Mouse (Mus musculus): ENCODE data around the gene Btn1a1. TPM values are rescaled to one million over a fixed set of nuclear protein-coding genes. Genes with fewer than 3 reads are reported as not detected.

Btn1a1 gene
- polyA plus RNA-seq, 1 experiment, result 0.12 TPM

GRCm38 (mm10) chr13:23500424-23501200 is 34.9 kb upstream of the Btn1a1 start:
- TF ChIP-seq CTCF (IDR thresholded peaks at IDR 0.05; ENCODE audit: borderline replicate concordance, extremely low read depth, insufficient read depth, insufficient read length) (no peak), POLR2A (IDR thresholded peaks at IDR 0.05; ENCODE audit: borderline replicate concordance, extremely low read depth, insufficient read depth, insufficient read length, poor library complexity, severe bottlenecking) (no peak)

GRCm38 (mm10) chr13:23499943-23500342 is 34.2 kb upstream of the Btn1a1 start:
- DNase-seq (ENCODE audit: low read depth), result no peak
- no peak for TF ChIP-seq POLR2A (IDR thresholded peaks at IDR 0.05; ENCODE audit: borderline replicate concordance, extremely low read depth, insufficient read depth, insufficient read length, poor library complexity, severe bottlenecking)
- TF ChIP-seq CTCF (IDR thresholded peaks at IDR 0.05; ENCODE audit: borderline replicate concordance, extremely low read depth, insufficient read depth, insufficient read length), result no peak

More at GRCm38 (mm10) chr13:23500424-23501200, 34.9 kb upstream of the Btn1a1 start:
- DNase-seq (ENCODE audit: low read depth), result peak; percentile 78

- peak; percentile 68 for DNase-seq (ENCODE audit: low read depth)
- TF ChIP-seq POLR2A (IDR thresholded peaks at IDR 0.05; ENCODE audit: borderline replicate concordance, extremely low read depth, insufficient read depth, insufficient read length, poor library complexity, severe bottlenecking) (no peak), CTCF (IDR thresholded peaks at IDR 0.05; ENCODE audit: borderline replicate concordance, extremely low read depth, insufficient read depth, insufficient read length) (no peak)
These were observed 33.0 kb upstream of the Btn1a1 start for GRCm38 (mm10) chr13:23498653-23499052.

GRCm38 (mm10) chr13:23497656-23498321 is 32.1 kb upstream of the Btn1a1 start:
- DNase-seq (ENCODE audit: low read depth), result peak; percentile 41
- no peak for TF ChIP-seq CTCF (IDR thresholded peaks at IDR 0.05; ENCODE audit: borderline replicate concordance, extremely low read depth, insufficient read depth, insufficient read length)
- no peak for TF ChIP-seq POLR2A (IDR thresholded peaks at IDR 0.05; ENCODE audit: borderline replicate concordance, extremely low read depth, insufficient read depth, insufficient read length, poor library complexity, severe bottlenecking)

GRCm38 (mm10) chr13:23495526-23495925 is 29.8 kb upstream of the Btn1a1 start:
- no peak for DNase-seq (ENCODE audit: low read depth)
- TF ChIP-seq POLR2A (IDR thresholded peaks at IDR 0.05; ENCODE audit: borderline replicate concordance, extremely low read depth, insufficient read depth, insufficient read length, poor library complexity, severe bottlenecking) (no peak), CTCF (IDR thresholded peaks at IDR 0.05; ENCODE audit: borderline replicate concordance, extremely low read depth, insufficient read depth, insufficient read length) (no peak)

GRCm38 (mm10) chr13:23491990-23492389 is 26.3 kb upstream of the Btn1a1 start:
- TF ChIP-seq POLR2A (IDR thresholded peaks at IDR 0.05; ENCODE audit: borderline replicate concordance, extremely low read depth, insufficient read depth, insufficient read length, poor library complexity, severe bottlenecking) (no peak), CTCF (IDR thresholded peaks at IDR 0.05; ENCODE audit: borderline replicate concordance, extremely low read depth, insufficient read depth, insufficient read length) (no peak)
- DNase-seq (ENCODE audit: low read depth), result peak; percentile 85

GRCm38 (mm10) chr13:23491263-23491662 is 25.6 kb upstream of the Btn1a1 start:
- no peak for DNase-seq (ENCODE audit: low read depth)
- no peak for TF ChIP-seq CTCF (IDR thresholded peaks at IDR 0.05; ENCODE audit: borderline replicate concordance, extremely low read depth, insufficient read depth, insufficient read length)
- no peak for TF ChIP-seq POLR2A (IDR thresholded peaks at IDR 0.05; ENCODE audit: borderline replicate concordance, extremely low read depth, insufficient read depth, insufficient read length, poor library complexity, severe bottlenecking)

- no peak for DNase-seq (ENCODE audit: low read depth)
- TF ChIP-seq POLR2A (IDR thresholded peaks at IDR 0.05; ENCODE audit: borderline replicate concordance, extremely low read depth, insufficient read depth, insufficient read length, poor library complexity, severe bottlenecking) (no peak), CTCF (IDR thresholded peaks at IDR 0.05; ENCODE audit: borderline replicate concordance, extremely low read depth, insufficient read depth, insufficient read length) (no peak)
These were observed 25.2 kb upstream of the Btn1a1 start for GRCm38 (mm10) chr13:23490863-23491262.

- DNase-seq (ENCODE audit: low read depth), result peak; percentile 95
- TF ChIP-seq POLR2A (IDR thresholded peaks at IDR 0.05; ENCODE audit: borderline replicate concordance, extremely low read depth, insufficient read depth, insufficient read length, poor library complexity, severe bottlenecking) (no peak), CTCF (IDR thresholded peaks at IDR 0.05; ENCODE audit: borderline replicate concordance, extremely low read depth, insufficient read depth, insufficient read length) (no peak)
These were observed 23.0 kb upstream of the Btn1a1 start, which contains the start of gene Btn2a2 for GRCm38 (mm10) chr13:23488400-23489322. Btn2a2 (minus strand) TSS chr13:23488857.

GRCm38 (mm10) chr13:23485271-23485670 is 19.6 kb upstream of the Btn1a1 start:
- no peak for DNase-seq (ENCODE audit: low read depth)
- TF ChIP-seq CTCF (IDR thresholded peaks at IDR 0.05; ENCODE audit: borderline replicate concordance, extremely low read depth, insufficient read depth, insufficient read length), result no peak
- no peak for TF ChIP-seq POLR2A (IDR thresholded peaks at IDR 0.05; ENCODE audit: borderline replicate concordance, extremely low read depth, insufficient read depth, insufficient read length, poor library complexity, severe bottlenecking)

GRCm38 (mm10) chr13:23483153-23483552 is 17.5 kb upstream of the Btn1a1 start:
- no peak for DNase-seq (ENCODE audit: low read depth)
- TF ChIP-seq POLR2A (IDR thresholded peaks at IDR 0.05; ENCODE audit: borderline replicate concordance, extremely low read depth, insufficient read depth, insufficient read length, poor library complexity, severe bottlenecking), result no peak
- no peak for TF ChIP-seq CTCF (IDR thresholded peaks at IDR 0.05; ENCODE audit: borderline replicate concordance, extremely low read depth, insufficient read depth, insufficient read length)
